Mouse (Mus musculus): ENCODE measurements around the gene Rcn1. TPM values are rescaled to one million over a fixed set of nuclear protein-coding genes. Genes with fewer than 3 reads are reported as not detected.

The Rcn1 gene
- polyA plus RNA-seq, 1 experiment from 2014 or later = 104 TPM

- Histone ChIP-seq H3K4me2 (ENCODE audit: low read depth, low read length) (no peak overlapping the region), H3K9ac (ENCODE audit: low read depth, low read length) (no peak overlapping the region), H3K27ac (ENCODE audit: low read length) (no peak overlapping the region), H3K4me3 (ENCODE audit: low read length) (no peak overlapping the region), H3K9me3 (ENCODE audit: control insufficient read depth, low read length) (no peaks in the 10 kb centered on the region), H3K4me1 (ENCODE audit: control insufficient read depth, insufficient read depth, low read length) (no peaks in the 10 kb centered on the region), H3K27me3 (replicated peaks; ENCODE audit: control insufficient read depth, insufficient read depth, low read length) (no peaks in the 10 kb centered on the region), H3K36me3 (ENCODE audit: control insufficient read depth, insufficient read depth, low read length) (no peaks in the 10 kb centered on the region)
- no peak for ATAC-seq
- WGBS = 86% methylated on average over 12 of the region's 12 CpGs
Measured at GRCm38 (mm10) chr2:105418629-105419227, 19.6 kb upstream of the Rcn1 start.

DNA sequence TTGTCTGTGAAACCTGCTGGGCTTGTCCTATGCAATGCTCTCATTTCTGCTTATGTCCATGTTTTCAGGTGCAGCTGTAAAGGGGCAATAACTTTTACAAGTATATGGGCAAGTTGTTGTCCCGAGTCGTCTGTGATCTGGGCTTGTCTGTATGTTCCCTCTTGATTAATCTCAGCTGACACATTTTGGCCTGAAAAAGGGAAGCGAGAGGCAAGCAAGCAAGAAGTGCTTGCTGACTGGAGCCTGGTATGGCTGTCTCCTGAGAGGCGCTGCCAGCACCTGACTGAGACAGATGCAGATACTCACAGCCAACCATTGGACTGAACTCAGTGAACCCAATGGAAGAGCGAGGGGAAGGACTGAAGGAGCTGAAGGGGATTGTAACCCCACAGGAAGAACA lies 18.5 kb upstream of the Rcn1 start:
- H3K27ac ChIP-seq (ENCODE audit: low read length) = no peak overlapping the region
- ATAC-seq = no peak
- H3K9ac ChIP-seq (ENCODE audit: low read depth, low read length) = no peak overlapping the region
- no peaks in the 10 kb centered on the region for H3K9me3 ChIP-seq (ENCODE audit: control insufficient read depth, low read length)
- WGBS = 67% methylated on average over 5 of the region's 5 CpGs
- no peaks in the 10 kb centered on the region for H3K36me3 ChIP-seq (ENCODE audit: control insufficient read depth, insufficient read depth, low read length)
- H3K4me1 ChIP-seq (ENCODE audit: control insufficient read depth, insufficient read depth, low read length) = no peaks in the 10 kb centered on the region
- H3K4me2 ChIP-seq (ENCODE audit: low read depth, low read length) = no peak overlapping the region
- H3K27me3 ChIP-seq (replicated peaks; ENCODE audit: control insufficient read depth, insufficient read depth, low read length) = no peaks in the 10 kb centered on the region
- no peak overlapping the region for H3K4me3 ChIP-seq (ENCODE audit: low read length)

GRCm38 (mm10) chr2:105416660-105417348 lies 17.7 kb upstream of the Rcn1 start:
- H3K27ac ChIP-seq (ENCODE audit: low read length) = no peak overlapping the region
- no peaks in the 10 kb centered on the region for H3K36me3 ChIP-seq (ENCODE audit: control insufficient read depth, insufficient read depth, low read length)
- no peak overlapping the region for H3K9ac ChIP-seq (ENCODE audit: low read depth, low read length)
- H3K4me1 ChIP-seq (ENCODE audit: control insufficient read depth, insufficient read depth, low read length) = no peaks in the 10 kb centered on the region
- ATAC-seq = no peak
- H3K4me2 ChIP-seq (ENCODE audit: low read depth, low read length) = no peak overlapping the region
- 47% methylated on average over 8 of the region's 8 CpGs for WGBS
- H3K4me3 ChIP-seq (ENCODE audit: low read length) = no peak overlapping the region
- H3K27me3 ChIP-seq (replicated peaks; ENCODE audit: control insufficient read depth, insufficient read depth, low read length) = no peaks in the 10 kb centered on the region
- H3K9me3 ChIP-seq (ENCODE audit: control insufficient read depth, low read length) = no peaks in the 10 kb centered on the region

- no peaks in the 10 kb centered on the region for H3K9me3 ChIP-seq (ENCODE audit: control insufficient read depth, low read length)
- H3K36me3 ChIP-seq (ENCODE audit: control insufficient read depth, insufficient read depth, low read length) = no peaks in the 10 kb centered on the region
- H3K4me2 ChIP-seq (ENCODE audit: low read depth, low read length) = no peak overlapping the region
- no peak overlapping the region for H3K4me3 ChIP-seq (ENCODE audit: low read length)
- H3K9ac ChIP-seq (ENCODE audit: low read depth, low read length) = no peak overlapping the region
- no peaks in the 10 kb centered on the region for H3K27me3 ChIP-seq (replicated peaks; ENCODE audit: control insufficient read depth, insufficient read depth, low read length)
- no peaks in the 10 kb centered on the region for H3K4me1 ChIP-seq (ENCODE audit: control insufficient read depth, insufficient read depth, low read length)
- no peak overlapping the region for H3K27ac ChIP-seq (ENCODE audit: low read length)
- WGBS = 61% methylated on average over 7 of the region's 7 CpGs
- no peak for ATAC-seq
Measured at GRCm38 (mm10) chr2:105416046-105416659, 17.0 kb upstream of the Rcn1 start.

GRCm38 (mm10) chr2:105414309-105414708 lies 15.2 kb upstream of the Rcn1 start:
- Histone ChIP-seq H3K36me3 (ENCODE audit: control insufficient read depth, insufficient read depth, low read length) (no peaks in the 10 kb centered on the region), H3K27me3 (replicated peaks; ENCODE audit: control insufficient read depth, insufficient read depth, low read length) (no peaks in the 10 kb centered on the region), H3K4me3 (ENCODE audit: low read length) (no peak overlapping the region), H3K4me2 (ENCODE audit: low read depth, low read length) (no peak overlapping the region), H3K9me3 (ENCODE audit: control insufficient read depth, low read length) (no peaks in the 10 kb centered on the region), H3K9ac (ENCODE audit: low read depth, low read length) (no peak overlapping the region), H3K4me1 (ENCODE audit: control insufficient read depth, insufficient read depth, low read length) (no peaks in the 10 kb centered on the region), H3K27ac (ENCODE audit: low read length) (no peak overlapping the region)
- ATAC-seq = no peak
- 68% methylated on average over 2 of the region's 2 CpGs for WGBS

DNA sequence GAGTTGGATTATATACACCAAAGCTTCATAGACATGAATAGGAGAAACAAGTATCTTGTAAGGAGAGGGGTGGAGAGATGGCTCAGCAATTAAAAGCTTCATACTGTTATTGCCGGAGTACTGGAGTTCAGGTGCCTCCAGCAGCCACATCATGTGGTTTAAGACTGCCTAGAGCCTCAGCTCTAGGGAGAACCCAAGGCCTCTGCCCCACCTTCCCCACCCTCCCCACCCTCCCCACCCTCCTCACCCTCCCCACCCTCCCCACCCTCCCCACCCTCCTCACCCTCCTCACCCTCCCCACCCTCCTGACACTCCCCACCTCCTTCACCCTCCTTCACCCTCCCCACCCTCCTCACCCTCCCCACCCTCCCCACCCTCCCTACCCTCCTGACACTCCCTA lies 10.1 kb upstream of the Rcn1 start:
- no peak overlapping the region for H3K27ac ChIP-seq (ENCODE audit: low read length)
- no peaks in the 10 kb centered on the region for H3K27me3 ChIP-seq (replicated peaks; ENCODE audit: control insufficient read depth, insufficient read depth, low read length)
- no peak overlapping the region for H3K9ac ChIP-seq (ENCODE audit: low read depth, low read length)
- no peaks in the 10 kb centered on the region for H3K36me3 ChIP-seq (ENCODE audit: control insufficient read depth, insufficient read depth, low read length)
- ATAC-seq = no peak
- no peak overlapping the region for H3K4me2 ChIP-seq (ENCODE audit: low read depth, low read length)
- H3K4me1 ChIP-seq (ENCODE audit: control insufficient read depth, insufficient read depth, low read length) = no peaks in the 10 kb centered on the region
- 100% methylated on average over 1 of the region's 1 CpGs for WGBS
- H3K9me3 ChIP-seq (ENCODE audit: control insufficient read depth, low read length) = no peaks in the 10 kb centered on the region
- no peak overlapping the region for H3K4me3 ChIP-seq (ENCODE audit: low read length)

- ATAC-seq = no peak
- H3K4me2 ChIP-seq (ENCODE audit: low read depth, low read length) = no peak overlapping the region
Measured at GRCm38 (mm10) chr2:105408511-105408910, 9.4 kb upstream of the Rcn1 start.

DNA sequence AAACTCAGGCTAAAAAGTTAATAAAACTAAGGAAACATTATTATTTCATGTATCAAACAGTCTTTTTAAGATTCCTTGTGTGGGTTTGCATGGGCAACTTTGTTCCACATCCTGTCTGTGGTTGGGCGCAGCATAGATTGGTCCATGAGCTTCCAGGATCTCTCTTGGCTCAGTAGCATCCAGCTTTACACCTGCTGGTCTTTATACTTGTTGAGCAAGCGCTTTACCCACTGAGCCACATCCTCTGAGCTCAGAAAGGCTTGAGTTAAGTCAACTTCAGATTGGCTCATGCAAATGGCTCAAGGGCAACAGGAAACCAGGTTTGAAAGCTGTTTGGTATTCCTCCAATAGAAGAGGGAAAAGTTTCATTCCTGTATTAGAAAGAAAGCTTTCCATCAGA lies 3.1 kb upstream of the Rcn1 start:
- Histone ChIP-seq H3K36me3 (ENCODE audit: control insufficient read depth, insufficient read depth, low read length) (no peaks in the 10 kb centered on the region), H3K4me3 (ENCODE audit: low read length) (no peak overlapping the region), H3K27ac (ENCODE audit: low read length) (no peak overlapping the region), H3K27me3 (replicated peaks; ENCODE audit: control insufficient read depth, insufficient read depth, low read length) (no peaks in the 10 kb centered on the region), H3K9ac (ENCODE audit: low read depth, low read length) (no peak overlapping the region), H3K4me1 (ENCODE audit: control insufficient read depth, insufficient read depth, low read length) (peaks cover 11% of the 10 kb centered on the region), H3K9me3 (ENCODE audit: control insufficient read depth, low read length) (no peaks in the 10 kb centered on the region), H3K4me2 (ENCODE audit: low read depth, low read length) (no peak overlapping the region)
- 90% methylated on average over 2 of the region's 2 CpGs for WGBS
- no peak for ATAC-seq

More at GRCm38 (mm10) chr2:105408511-105408910, 9.4 kb upstream of the Rcn1 start:
- Histone ChIP-seq H3K27me3 (replicated peaks; ENCODE audit: control insufficient read depth, insufficient read depth, low read length) (no peaks in the 10 kb centered on the region), H3K9me3 (ENCODE audit: control insufficient read depth, low read length) (no peaks in the 10 kb centered on the region), H3K4me3 (ENCODE audit: low read length) (no peak overlapping the region), H3K4me1 (ENCODE audit: control insufficient read depth, insufficient read depth, low read length) (no peaks in the 10 kb centered on the region), H3K36me3 (ENCODE audit: control insufficient read depth, insufficient read depth, low read length) (no peaks in the 10 kb centered on the region), H3K27ac (ENCODE audit: low read length) (no peak overlapping the region), H3K9ac (ENCODE audit: low read depth, low read length) (no peak overlapping the region)
- 54% methylated on average over 4 of the region's 4 CpGs for WGBS

- 89% methylated on average over 4 of the region's 4 CpGs for WGBS
- H3K4me1 ChIP-seq (ENCODE audit: control insufficient read depth, insufficient read depth, low read length) = peaks cover 20% of the 10 kb centered on the region
- H3K9me3 ChIP-seq (ENCODE audit: control insufficient read depth, low read length) = no peaks in the 10 kb centered on the region
- H3K9ac ChIP-seq (ENCODE audit: low read depth, low read length) = no peak overlapping the region
- H3K4me2 ChIP-seq (ENCODE audit: low read depth, low read length) = no peak overlapping the region
- no peaks in the 10 kb centered on the region for H3K27me3 ChIP-seq (replicated peaks; ENCODE audit: control insufficient read depth, insufficient read depth, low read length)
- H3K36me3 ChIP-seq (ENCODE audit: control insufficient read depth, insufficient read depth, low read length) = no peaks in the 10 kb centered on the region
- no peak overlapping the region for H3K4me3 ChIP-seq (ENCODE audit: low read length)
- ATAC-seq = no peak
- no peak overlapping the region for H3K27ac ChIP-seq (ENCODE audit: low read length)
Measured at GRCm38 (mm10) chr2:105400558-105400957, 1.4 kb upstream of the Rcn1 start.
